Mouse (Mus musculus) testis, postnatal 14 days (tissue): ENCODE data around the gene Sat1.

Experiments used
- DNase-seq: peaks from one replicate; pipeline ENCODE4 v3.0.0; 2021; ENCODE audit warnings: low spot score

Gene Sat1

GRCm38 (mm10) chrX:155166313-155166712 is 49.9 kb downstream of the Sat1 start:
- no peak for DNase-seq

GRCm38 (mm10) chrX:155163553-155163952 is 52.7 kb downstream of the Sat1 start:
- no peak for DNase-seq
